Mouse (Mus musculus) stomach, postnatal 0 days (tissue): ENCODE data around the gene Zbtb7b. TPM values are rescaled to one million over a fixed set of nuclear protein-coding genes. Genes with fewer than 3 reads are reported as not detected.

Experiments
- ATAC-seq: fragments of 200-750 bp; cut with Nextera tagmentation; 2 replicates; pipeline ENCODE4 v1.8.0; 2017; ENCODE audit not compliant: low FRiP score, low TSS enrichment
- DNase-seq: peaks from one replicate; pipeline ENCODE4 v3.0.0-alpha.2; 2016; ENCODE audit warnings: low spot score
- H3K27ac ChIP-seq: fragments of 300-500 bp; sonication (generic); replicated peaks from 2 replicates; pipeline ENCODE4 v1.5.1; 2014; ENCODE audit warnings: mild to moderate bottlenecking, control low read depth
- H3K27me3 ChIP-seq: fragments of 300-500 bp; sonication (generic); 2 replicates; pipeline ENCODE4 v1.6.1; 2014; ENCODE audit warnings: low read length; ENCODE audit not compliant: control insufficient read depth, insufficient read depth
- H3K36me3 ChIP-seq: fragments of 300-500 bp; sonication (generic); 2 replicates; pipeline ENCODE4 v1.6.1; 2014; ENCODE audit warnings: low read length, mixed read lengths; ENCODE audit not compliant: control insufficient read depth, insufficient read depth
- H3K4me1 ChIP-seq: fragments of 300-500 bp; sonication (generic); replicated peaks from 2 replicates; pipeline ENCODE4 v1.6.1; 2014; ENCODE audit warnings: antibody characterized with exemption; ENCODE audit not compliant: control insufficient read depth, insufficient read depth
- H3K4me2 ChIP-seq: fragments of 300-500 bp; sonication (generic); replicated peaks from 2 replicates; pipeline ENCODE4 v1.6.1; 2014; ENCODE audit warnings: low read depth, mild to moderate bottlenecking, control low read depth, moderate library complexity
- H3K4me3 ChIP-seq: fragments of 300-500 bp; sonication (generic); 2 replicates; pipeline ENCODE4 v1.5.1; 2014; ENCODE audit warnings: low read depth, low read length, control low read depth
- H3K9ac ChIP-seq: fragments of 300-500 bp; sonication (generic); 2 replicates; pipeline ENCODE4 v1.6.1; 2014; ENCODE audit warnings: mild to moderate bottlenecking, low read length, control low read depth, mixed read lengths
- H3K9me3 ChIP-seq: fragments of 300-500 bp; sonication (generic); 2 replicates; pipeline ENCODE4 v1.6.1; 2016; ENCODE audit warnings: low read length; ENCODE audit not compliant: control insufficient read depth
- CTCF ChIP-seq: IDR thresholded peaks from 2 replicates; pipeline ENCODE4 v1.5.1; 2016; ENCODE audit warnings: antibody characterized with exemption, low read depth, mild to moderate bottlenecking, moderate library complexity
- EP300 ChIP-seq: optimal IDR thresholded peaks from 2 replicates; pipeline ENCODE3; 2016; ENCODE audit warnings: antibody characterized with exemption
- WGBS: fragments of 180-500 bp; shearing (Covaris S2); extraction: QIAGEN DNeasy Blood & Tissue Kit; methylation state at CpG from one replicate; pipeline ENCODE4 v1.1.7; 2014; 5-methylcytosine and 5-hydroxymethylcytosine counted together
- polyA plus RNA-seq: library from polyadenylated mRNA; unstranded; fragments of >200 nt; fragmentation: Nextera tagmentation; extraction: Ambion mirVana; gene quantifications from 2 replicates; pipeline ENCODE4 v1.2.1, GENCODE M21; 2015

Gene Zbtb7b
- polyA plus RNA-seq, 1 experiment from 2014 or later, result 7.9 TPM

DNA sequence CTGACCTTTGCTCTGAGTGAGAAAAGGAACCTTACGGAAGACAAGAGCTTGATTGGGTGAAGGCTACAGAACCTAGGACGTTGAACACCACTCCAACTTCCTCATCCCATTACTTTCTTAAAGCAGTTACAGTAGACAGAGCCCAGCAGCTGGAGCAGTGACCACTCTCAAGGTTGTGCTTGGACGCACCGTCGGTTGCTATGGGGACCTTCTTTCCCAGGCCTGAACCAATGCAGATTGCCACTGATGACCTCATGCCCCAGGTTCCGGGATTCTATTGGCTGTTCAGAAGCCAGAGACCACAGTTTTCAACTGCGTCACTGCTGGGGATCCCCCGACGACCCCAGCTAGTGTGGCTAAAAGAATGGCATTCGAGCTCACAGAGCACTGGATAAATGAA is 63.6 kb downstream of the Zbtb7b start:
- Histone ChIP-seq H3K27ac (0 out of 2 replicates have a peak overlapping the region, but pooled peaks have one; percentile 4), H3K4me3 (no peak overlapping the region), H3K9me3 (no peaks in the 10 kb centered on the region), H3K4me2 (no peak overlapping the region), H3K36me3 (0 out of 2 replicates have a peak, but pooled peaks cover 2% of the 10 kb centered on the region), H3K27me3 (no peaks in the 10 kb centered on the region), H3K4me1 (no peaks in the 10 kb centered on the region), H3K9ac (no peak overlapping the region)
- ATAC-seq, result 0 out of 2 replicates have a peak, but pooled peaks have one; percentile 45
- TF ChIP-seq CTCF (no peak), EP300 (no peak)
- no peak for DNase-seq
- 36% methylated on average over 10 of the region's 10 CpGs for WGBS

DNA sequence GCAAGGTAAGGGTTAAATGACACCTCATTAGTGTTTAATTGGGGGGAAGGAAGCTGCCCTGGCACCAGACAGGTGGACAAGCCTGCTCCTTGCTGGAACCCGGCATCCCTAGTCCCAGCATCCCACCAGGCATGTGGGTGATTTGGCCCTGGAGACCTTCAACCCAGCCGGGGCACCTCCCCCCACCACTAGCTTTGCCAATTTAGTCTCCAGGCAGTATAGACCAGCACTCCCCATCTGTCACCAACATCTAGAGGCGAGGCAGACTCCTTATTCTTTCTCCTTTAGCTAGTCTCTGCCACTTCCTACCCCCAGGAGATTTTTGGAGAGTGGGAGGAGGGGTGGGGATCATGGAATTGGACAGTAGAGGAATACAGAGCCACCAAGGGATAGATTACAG is 64.2 kb downstream of the Zbtb7b start:
- Histone ChIP-seq H3K4me2 (no peak overlapping the region), H3K27ac (no peak overlapping the region), H3K36me3 (0 out of 2 replicates have a peak, but pooled peaks cover 2% of the 10 kb centered on the region), H3K4me3 (no peak overlapping the region), H3K4me1 (no peaks in the 10 kb centered on the region), H3K27me3 (no peaks in the 10 kb centered on the region), H3K9ac (no peak overlapping the region), H3K9me3 (no peaks in the 10 kb centered on the region)
- no peak for ATAC-seq
- 49% methylated on average over 3 of the region's 3 CpGs for WGBS
- no peak for DNase-seq
- no peak for TF ChIP-seq EP300

DNA sequence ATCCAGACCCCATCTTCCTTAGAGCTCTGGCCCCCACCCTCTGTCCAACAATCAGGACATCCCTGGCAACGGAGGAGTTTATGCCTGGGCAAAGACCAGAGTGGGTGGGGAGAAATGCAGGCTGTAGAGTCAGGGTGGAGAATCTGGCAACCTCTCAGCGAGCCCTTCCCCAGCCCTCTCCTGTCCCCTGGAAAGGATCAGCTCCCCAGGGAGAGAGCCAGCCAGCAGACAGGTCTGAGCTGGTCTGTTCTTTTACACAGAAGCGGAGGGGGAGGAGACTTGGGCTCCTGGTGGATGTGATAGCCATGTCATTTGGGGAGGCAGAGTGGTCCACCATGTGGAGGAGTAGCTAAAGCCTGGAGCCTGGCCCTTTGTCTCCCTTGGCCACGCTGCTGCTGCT is 66.0 kb downstream of the Zbtb7b start:
- H3K36me3 ChIP-seq, result no peaks in the 10 kb centered on the region
- DNase-seq, result no peak
- no peaks in the 10 kb centered on the region for H3K27me3 ChIP-seq
- H3K27ac ChIP-seq, result no peak overlapping the region
- ATAC-seq, result 0 out of 2 replicates have a peak, but pooled peaks have one; percentile 17
- H3K4me2 ChIP-seq, result no peak overlapping the region
- H3K4me1 ChIP-seq, result no peaks in the 10 kb centered on the region
- H3K9me3 ChIP-seq, result no peaks in the 10 kb centered on the region
- H3K9ac ChIP-seq, result no peak overlapping the region
- H3K4me3 ChIP-seq, result no peak overlapping the region
- WGBS, result 10% methylated on average over 4 of the region's 4 CpGs
- TF ChIP-seq CTCF (no peak), EP300 (no peak)

Other genes starting within 250 kb of the Zbtb7b start
- 0.45 and 0.71 TPM in 2 replicates for gene Hcn3, start 234.6 kb downstream of the Zbtb7b start, polyA plus RNA-seq
- gene Clk2, start 230.0 kb downstream of the Zbtb7b start, polyA plus RNA-seq, result 10.2 and 11.3 TPM in 2 replicates
- 65.4 and 66.3 TPM in 2 replicates for gene Scamp3, start 217.3 kb downstream of the Zbtb7b start, polyA plus RNA-seq
- gene Fam189b, start 211.6 kb downstream of the Zbtb7b start, polyA plus RNA-seq, result 7.5 and 9.1 TPM in 2 replicates
- 98.5 and 112 TPM in 2 replicates for gene Gba, start 191.8 kb downstream of the Zbtb7b start, polyA plus RNA-seq
- gene Thbs3, start 179.6 kb downstream of the Zbtb7b start, polyA plus RNA-seq, result 25.5 and 31.1 TPM in 2 replicates
- gene Mtx1, start 167.7 kb downstream of the Zbtb7b start, polyA plus RNA-seq, result 129 and 133 TPM in 2 replicates
- gene Muc1, start 165.7 kb downstream of the Zbtb7b start, polyA plus RNA-seq, result 212 and 255 TPM in 2 replicates
- gene Krtcap2, start 148.8 kb downstream of the Zbtb7b start, polyA plus RNA-seq, result 266 and 314 TPM in 2 replicates
- 2.7 and 3.3 TPM in 2 replicates for gene Trim46, start 148.5 kb downstream of the Zbtb7b start, polyA plus RNA-seq
- 140 and 152 TPM in 2 replicates for gene Dpm3, start 135.4 kb downstream of the Zbtb7b start, polyA plus RNA-seq
- 107 and 113 TPM in 2 replicates for gene Slc50a1, start 124.2 kb downstream of the Zbtb7b start, polyA plus RNA-seq
- 34.8 and 36.6 TPM in 2 replicates for gene Efna1, start 113.6 kb downstream of the Zbtb7b start, polyA plus RNA-seq
- gene Efna3, start 71.8 kb downstream of the Zbtb7b start, polyA plus RNA-seq, result 25.8 and 29.2 TPM in 2 replicates
- gene Efna4, start 56.7 kb downstream of the Zbtb7b start, polyA plus RNA-seq, result 8.9 and 11.7 TPM in 2 replicates
- gene Adam15, start 44.8 kb downstream of the Zbtb7b start, polyA plus RNA-seq, result 43.0 and 44.8 TPM in 2 replicates
- 0.33 and 0.41 TPM in 2 replicates for gene Dcst2, start 32.8 kb downstream of the Zbtb7b start, polyA plus RNA-seq
- gene Dcst1, start 29.5 kb downstream of the Zbtb7b start, polyA plus RNA-seq, result 0.29 and 0.36 TPM in 2 replicates
- not detected in 2 replicates for gene Lenep, start 8.0 kb upstream of the Zbtb7b start, polyA plus RNA-seq
- 20.9 and 22.6 TPM in 2 replicates for gene Flad1, start 17.1 kb upstream of the Zbtb7b start, polyA plus RNA-seq
- gene Cks1b, start 23.6 kb upstream of the Zbtb7b start, polyA plus RNA-seq, result 158 and 179 TPM in 2 replicates
- 42.6 and 49.0 TPM in 2 replicates for gene Shc1, start 23.7 kb upstream of the Zbtb7b start, polyA plus RNA-seq
- 18.0 and 21.3 TPM in 2 replicates for gene Pygo2, start 35.4 kb upstream of the Zbtb7b start, polyA plus RNA-seq
- gene Pbxip1, start 41.9 kb upstream of the Zbtb7b start, polyA plus RNA-seq, result 48.4 and 48.6 TPM in 2 replicates
- 49.7 and 55.0 TPM in 2 replicates for gene Pmvk, start 59.8 kb upstream of the Zbtb7b start, polyA plus RNA-seq
- 4.5 and 5.3 TPM in 2 replicates for gene Kcnn3, start 125.4 kb upstream of the Zbtb7b start, polyA plus RNA-seq